Mouse (Mus musculus): ENCODE results near the gene B4galnt2. TPM values are rescaled to one million over a fixed set of nuclear protein-coding genes. Genes with fewer than 3 reads are reported as not detected.

Gene B4galnt2
- polyA plus RNA-seq, 1 experiment = not detected

- Histone ChIP-seq H3K4me1 (ENCODE audit: control insufficient read depth, insufficient read depth, low read length) (peaks cover 21% of the 10 kb centered on the region), H3K4me3 (replicated peaks; ENCODE audit: extremely low read depth, low read depth, low read length) (no peak overlapping the region)
- WGBS = 36% methylated on average over 80 of the region's 80 CpGs
- no peak for DNase-seq
- TF ChIP-seq POLR2A (IDR thresholded peaks at IDR 0.05; ENCODE audit: borderline replicate concordance, extremely low read depth, low read depth, low read length) = peak; percentile 2; the same call in 1 of the 2 replicates
- TF ChIP-seq CTCF (IDR thresholded peaks at IDR 0.05; ENCODE audit: insufficient read depth, low read length) = no peak
Observed at GRCm38 (mm10) chr11:95830411-95831275, 84.0 kb downstream of the B4galnt2 start.

- 66% methylated on average over 4 of the region's 4 CpGs for WGBS
- no peak for TF ChIP-seq CTCF (IDR thresholded peaks at IDR 0.05; ENCODE audit: insufficient read depth, low read length)
- TF ChIP-seq POLR2A (IDR thresholded peaks at IDR 0.05; ENCODE audit: borderline replicate concordance, extremely low read depth, low read depth, low read length) = no peak
- Histone ChIP-seq H3K4me3 (replicated peaks; ENCODE audit: extremely low read depth, low read depth, low read length) (no peak overlapping the region), H3K4me1 (ENCODE audit: control insufficient read depth, insufficient read depth, low read length) (peaks cover 16% of the 10 kb centered on the region)
- no peak for DNase-seq
Observed at GRCm38 (mm10) chr11:95829526-95830050, 85.1 kb downstream of the B4galnt2 start.

- peaks cover 4% of the 10 kb centered on the region for H3K4me1 ChIP-seq (ENCODE audit: control insufficient read depth, insufficient read depth, low read length)
- DNase-seq = no peak
- H3K4me3 ChIP-seq (replicated peaks; ENCODE audit: extremely low read depth, low read depth, low read length) = no peak overlapping the region
- TF ChIP-seq CTCF (IDR thresholded peaks at IDR 0.05; ENCODE audit: insufficient read depth, low read length) (no peak), POLR2A (IDR thresholded peaks at IDR 0.05; ENCODE audit: borderline replicate concordance, extremely low read depth, low read depth, low read length) (0 out of 2 replicates have a peak, but pooled peaks have one; percentile 7)
- WGBS = 58% methylated on average over 11 of the region's 11 CpGs
Observed at GRCm38 (mm10) chr11:95828181-95828964, 86.3 kb downstream of the B4galnt2 start.

- TF ChIP-seq CTCF (IDR thresholded peaks at IDR 0.05; ENCODE audit: insufficient read depth, low read length) (peak; percentile 60), POLR2A (IDR thresholded peaks at IDR 0.05; ENCODE audit: borderline replicate concordance, extremely low read depth, low read depth, low read length) (0 out of 2 replicates have a peak, but pooled peaks have one; percentile 1)
- Histone ChIP-seq H3K4me3 (replicated peaks; ENCODE audit: extremely low read depth, low read depth, low read length) (no peak overlapping the region), H3K4me1 (ENCODE audit: control insufficient read depth, insufficient read depth, low read length) (peaks cover 4% of the 10 kb centered on the region; the same call in 1 of the 2 replicates)
- WGBS = 7% methylated on average over 3 of the region's 3 CpGs
- DNase-seq = peak; percentile 71
Observed at GRCm38 (mm10) chr11:95827464-95828085, 87.1 kb downstream of the B4galnt2 start.

- no peak for DNase-seq
- H3K4me3 ChIP-seq (replicated peaks; ENCODE audit: extremely low read depth, low read depth, low read length) = no peak overlapping the region
- H3K4me1 ChIP-seq (ENCODE audit: control insufficient read depth, insufficient read depth, low read length) = peaks cover 4% of the 10 kb centered on the region; the same call in 1 of the 2 replicates
- TF ChIP-seq CTCF (IDR thresholded peaks at IDR 0.05; ENCODE audit: insufficient read depth, low read length) (no peak), POLR2A (IDR thresholded peaks at IDR 0.05; ENCODE audit: borderline replicate concordance, extremely low read depth, low read depth, low read length) (peak; percentile 22; the same call in 1 of the 2 replicates)
- WGBS = 17% methylated on average over 3 of the region's 3 CpGs
Observed at GRCm38 (mm10) chr11:95827168-95827447, 87.6 kb downstream of the B4galnt2 start.

- DNase-seq = no peak
- Histone ChIP-seq H3K4me3 (replicated peaks; ENCODE audit: extremely low read depth, low read depth, low read length) (no peak overlapping the region), H3K4me1 (ENCODE audit: control insufficient read depth, insufficient read depth, low read length) (peaks cover 4% of the 10 kb centered on the region; the same call in 1 of the 2 replicates)
- 48% methylated on average over 6 of the region's 6 CpGs for WGBS
- TF ChIP-seq POLR2A (IDR thresholded peaks at IDR 0.05; ENCODE audit: borderline replicate concordance, extremely low read depth, low read depth, low read length) (no peak), CTCF (IDR thresholded peaks at IDR 0.05; ENCODE audit: insufficient read depth, low read length) (no peak)
Observed at GRCm38 (mm10) chr11:95826317-95827167, 88.1 kb downstream of the B4galnt2 start.

- 38% methylated on average over 3 of the region's 3 CpGs for WGBS
- Histone ChIP-seq H3K4me1 (ENCODE audit: control insufficient read depth, insufficient read depth, low read length) (peaks cover 4% of the 10 kb centered on the region; the same call in 1 of the 2 replicates), H3K4me3 (replicated peaks; ENCODE audit: extremely low read depth, low read depth, low read length) (no peak overlapping the region)
- no peak for DNase-seq
- no peak for TF ChIP-seq POLR2A (IDR thresholded peaks at IDR 0.05; ENCODE audit: borderline replicate concordance, extremely low read depth, low read depth, low read length)
- no peak for TF ChIP-seq CTCF (IDR thresholded peaks at IDR 0.05; ENCODE audit: insufficient read depth, low read length)
Observed at GRCm38 (mm10) chr11:95825625-95826024, 89.1 kb downstream of the B4galnt2 start.

- WGBS = 3% methylated on average over 11 of the region's 11 CpGs
- Histone ChIP-seq H3K4me1 (ENCODE audit: control insufficient read depth, insufficient read depth, low read length) (peaks cover 4% of the 10 kb centered on the region; the same call in 1 of the 2 replicates), H3K4me3 (replicated peaks; ENCODE audit: extremely low read depth, low read depth, low read length) (peak overlapping the region; percentile 83)
- TF ChIP-seq CTCF (IDR thresholded peaks at IDR 0.05; ENCODE audit: insufficient read depth, low read length) (no peak), POLR2A (IDR thresholded peaks at IDR 0.05; ENCODE audit: borderline replicate concordance, extremely low read depth, low read depth, low read length) (no peak)
- peak; percentile 58 for DNase-seq
Observed at GRCm38 (mm10) chr11:95824877-95825243, 89.8 kb downstream of the B4galnt2 start.

All from lung, adult 2 months (tissue).